Mouse (Mus musculus) neural tube, embryonic 13.5 days (tissue): Measurements from ENCODE around the gene Frmd8. TPM values are rescaled to one million over a fixed set of nuclear protein-coding genes. Genes with fewer than 3 reads are reported as not detected.

ENCODE experiments used
- ATAC-seq: fragments of 200-750 bp; cut with Nextera tagmentation; 2 replicates; pipeline ENCODE4 v1.8.0; 2017; ENCODE audit warnings: low read depth, mild to moderate bottlenecking, moderate TSS enrichment, moderate library complexity
- H3K27ac ChIP-seq: fragments of 300-500 bp; sonication (generic); replicated peaks from 2 replicates; pipeline ENCODE4 v1.5.1; 2015; ENCODE audit warnings: moderate library complexity, mild to moderate bottlenecking, inconsistent platforms
- H3K27me3 ChIP-seq: fragments of 300-500 bp; sonication (generic); 2 replicates; pipeline ENCODE4 v1.6.1; 2015; ENCODE audit warnings: mild to moderate bottlenecking, inconsistent platforms
- H3K36me3 ChIP-seq: fragments of 300-500 bp; sonication (generic); 2 replicates; pipeline ENCODE4 v1.6.1; 2015; ENCODE audit warnings: mild to moderate bottlenecking, inconsistent platforms
- H3K4me1 ChIP-seq: fragments of 300-500 bp; sonication (generic); replicated peaks from 2 replicates; pipeline ENCODE4 v1.6.1; 2015; ENCODE audit warnings: inconsistent platforms
- H3K4me2 ChIP-seq: fragments of 300-500 bp; sonication (generic); 2 replicates; pipeline ENCODE4 v1.6.1; 2015; ENCODE audit warnings: inconsistent platforms, mild to moderate bottlenecking, moderate library complexity
- H3K4me3 ChIP-seq: fragments of 300-500 bp; sonication (generic); 2 replicates; pipeline ENCODE4 v1.5.1; 2015; ENCODE audit warnings: mild to moderate bottlenecking, inconsistent platforms
- H3K9ac ChIP-seq: fragments of 300-500 bp; sonication (generic); 2 replicates; pipeline ENCODE4 v1.6.1; 2015; ENCODE audit warnings: moderate library complexity, mild to moderate bottlenecking, inconsistent platforms
- H3K9me3 ChIP-seq: fragments of 300-500 bp; sonication (generic); 2 replicates; pipeline ENCODE4 v1.6.1; 2016; ENCODE audit warnings: inconsistent platforms
- WGBS: fragments of 180-500 bp; shearing (Covaris S2); methylation state at CpG from one replicate; pipeline ENCODE4 v1.1.7; 2015; 5-methylcytosine and 5-hydroxymethylcytosine counted together
- polyA plus RNA-seq: library from polyadenylated mRNA; unstranded; fragments of >200 nt; fragmentation: Nextera tagmentation; extraction: Ambion mirVana; gene quantifications from 2 replicates; pipeline ENCODE4 v1.2.1, GENCODE M21; 2015

The Frmd8 gene
- polyA plus RNA-seq, 1 experiment from 2014 or later = 21.1 TPM

GRCm38 (mm10) chr19:5862335-5863085 is 12.6 kb downstream of the Frmd8 start:
- Histone ChIP-seq H3K36me3 (peaks cover 99% of the 10 kb centered on the region), H3K27ac (no peak overlapping the region)
- no peak for ATAC-seq

GRCm38 (mm10) chr19:5856604-5857003 is 18.5 kb downstream of the Frmd8 start:
- H3K27ac ChIP-seq = no peak overlapping the region
- ATAC-seq = no peak
- H3K27me3 ChIP-seq = no peaks in the 10 kb centered on the region
- no peaks in the 10 kb centered on the region for H3K4me1 ChIP-seq
- H3K9ac ChIP-seq = 0 out of 2 replicates have a peak overlapping the region, but pooled peaks have one; percentile 2
- no peaks in the 10 kb centered on the region for H3K9me3 ChIP-seq
- 81% methylated on average over 9 of the region's 9 CpGs for WGBS
- H3K4me3 ChIP-seq = no peak overlapping the region
- peaks cover 86% of the 10 kb centered on the region for H3K36me3 ChIP-seq
- H3K4me2 ChIP-seq = no peak overlapping the region

More at GRCm38 (mm10) chr19:5862335-5863085, 12.6 kb downstream of the Frmd8 start:
- H3K9me3 ChIP-seq = no peaks in the 10 kb centered on the region
- 96% methylated on average over 14 of the region's 14 CpGs for WGBS
- no peaks in the 10 kb centered on the region for H3K4me1 ChIP-seq
- H3K4me3 ChIP-seq = no peak overlapping the region
- H3K27me3 ChIP-seq = no peaks in the 10 kb centered on the region
- no peak overlapping the region for H3K4me2 ChIP-seq
- no peak overlapping the region for H3K9ac ChIP-seq

- WGBS = 87% methylated on average over 12 of the region's 12 CpGs
- Histone ChIP-seq H3K4me3 (no peak overlapping the region), H3K36me3 (peaks cover 42% of the 10 kb centered on the region), H3K27me3 (no peaks in the 10 kb centered on the region), H3K4me2 (no peak overlapping the region), H3K27ac (no peak overlapping the region), H3K9me3 (no peaks in the 10 kb centered on the region), H3K4me1 (peaks cover 33% of the 10 kb centered on the region), H3K9ac (peak overlapping the region; percentile 22; the same call in 1 of the 2 replicates)
- no peak for ATAC-seq
Measured at GRCm38 (mm10) chr19:5852035-5852722, 22.9 kb downstream of the Frmd8 start.

GRCm38 (mm10) chr19:5851481-5851971 is 23.5 kb downstream of the Frmd8 start:
- Histone ChIP-seq H3K27ac (no peak overlapping the region), H3K4me1 (peaks cover 40% of the 10 kb centered on the region), H3K9ac (peak overlapping the region; percentile 41; the same call in 1 of the 2 replicates), H3K9me3 (no peaks in the 10 kb centered on the region), H3K36me3 (peaks cover 37% of the 10 kb centered on the region), H3K4me2 (no peak overlapping the region), H3K4me3 (no peak overlapping the region), H3K27me3 (no peaks in the 10 kb centered on the region)
- ATAC-seq = no peak
- 67% methylated on average over 5 of the region's 5 CpGs for WGBS

GRCm38 (mm10) chr19:5850860-5851259 is 24.2 kb downstream of the Frmd8 start:
- no peaks in the 10 kb centered on the region for H3K27me3 ChIP-seq
- peaks cover 30% of the 10 kb centered on the region for H3K36me3 ChIP-seq
- H3K27ac ChIP-seq = no peak overlapping the region
- H3K9me3 ChIP-seq = no peaks in the 10 kb centered on the region
- no peak overlapping the region for H3K4me3 ChIP-seq
- H3K9ac ChIP-seq = no peak overlapping the region
- 89% methylated on average over 3 of the region's 3 CpGs for WGBS
- H3K4me2 ChIP-seq = no peak overlapping the region
- ATAC-seq = no peak
- peaks cover 46% of the 10 kb centered on the region for H3K4me1 ChIP-seq

- Histone ChIP-seq H3K9ac (0 out of 2 replicates have a peak overlapping the region, but pooled peaks have one; percentile 34), H3K27me3 (no peaks in the 10 kb centered on the region), H3K4me3 (no peak overlapping the region), H3K9me3 (no peaks in the 10 kb centered on the region), H3K4me2 (peak overlapping the region; percentile 62; the same call in 1 of the 2 replicates), H3K36me3 (peaks cover 22% of the 10 kb centered on the region), H3K27ac (peak overlapping the region; percentile 46; the same call in 1 of the 2 replicates), H3K4me1 (peaks cover 53% of the 10 kb centered on the region)
- WGBS = 30% methylated on average over 11 of the region's 11 CpGs
- ATAC-seq = no peak
Measured at GRCm38 (mm10) chr19:5849843-5850527, 25.1 kb downstream of the Frmd8 start.

GRCm38 (mm10) chr19:5848826-5849672 is 26.0 kb downstream of the Frmd8 start:
- WGBS = 43% methylated on average over 13 of the region's 13 CpGs
- no peak for ATAC-seq
- H3K27me3 ChIP-seq = no peaks in the 10 kb centered on the region
- H3K9ac ChIP-seq = peak overlapping the region; percentile 67
- peak overlapping the region; percentile 62 for H3K4me2 ChIP-seq
- peak overlapping the region; percentile 98 for H3K27ac ChIP-seq
- H3K4me3 ChIP-seq = no peak overlapping the region
- peaks cover 15% of the 10 kb centered on the region for H3K36me3 ChIP-seq
- H3K9me3 ChIP-seq = no peaks in the 10 kb centered on the region
- H3K4me1 ChIP-seq = peaks cover 62% of the 10 kb centered on the region

GRCm38 (mm10) chr19:5848032-5848825 is 26.8 kb downstream of the Frmd8 start:
- H3K9me3 ChIP-seq = no peaks in the 10 kb centered on the region
- no peak for ATAC-seq
- H3K4me2 ChIP-seq = peak overlapping the region; percentile 62
- H3K27me3 ChIP-seq = no peaks in the 10 kb centered on the region
- peak overlapping the region; percentile 67 for H3K9ac ChIP-seq
- H3K36me3 ChIP-seq = peaks cover 15% of the 10 kb centered on the region
- H3K4me3 ChIP-seq = no peak overlapping the region; the same call in 1 of the 2 replicates
- 49% methylated on average over 14 of the region's 14 CpGs for WGBS
- peaks cover 70% of the 10 kb centered on the region for H3K4me1 ChIP-seq
- H3K27ac ChIP-seq = peak overlapping the region; percentile 98

GRCm38 (mm10) chr19:5847306-5847796 is 27.7 kb downstream of the Frmd8 start:
- 32% methylated on average over 4 of the region's 4 CpGs for WGBS

GRCm38 (mm10) chr19:5846557-5847305 is 28.3 kb downstream of the Frmd8 start:
- Histone ChIP-seq H3K4me3 (peak overlapping the region; percentile 29), H3K9ac (peak overlapping the region; percentile 67), H3K4me1 (peaks cover 85% of the 10 kb centered on the region), H3K4me2 (peak overlapping the region; percentile 62), H3K9me3 (no peaks in the 10 kb centered on the region), H3K27me3 (no peaks in the 10 kb centered on the region), H3K27ac (peak overlapping the region; percentile 98), H3K36me3 (0 out of 2 replicates have a peak, but pooled peaks cover under 1% of the 10 kb centered on the region)
- peak; percentile 85 for ATAC-seq
- WGBS = under 1% methylated on average over 16 of the region's 16 CpGs

More at GRCm38 (mm10) chr19:5847306-5847796, 27.7 kb downstream of the Frmd8 start:
- Histone ChIP-seq H3K4me3 (peak overlapping the region; percentile 29), H3K9ac (peak overlapping the region; percentile 67), H3K27ac (peak overlapping the region; percentile 98), H3K36me3 (peaks cover 7% of the 10 kb centered on the region), H3K4me1 (peaks cover 79% of the 10 kb centered on the region), H3K27me3 (no peaks in the 10 kb centered on the region), H3K4me2 (peak overlapping the region; percentile 62), H3K9me3 (no peaks in the 10 kb centered on the region)
- ATAC-seq = no peak
